Mouse (Mus musculus): ENCODE measurements around the gene Coil.
A peak's percentile ranks its signal among the peaks of the same experiment; 100 is the strongest.

The Coil gene

GRCm38 (mm10) chr11:88970202-88970732 is at the start of gene Coil:
Gene Coil (plus strand): TSS chr11:88970252.
- peak; percentile 47 for DNase-seq (ENCODE audit: low spot score)

DNA sequence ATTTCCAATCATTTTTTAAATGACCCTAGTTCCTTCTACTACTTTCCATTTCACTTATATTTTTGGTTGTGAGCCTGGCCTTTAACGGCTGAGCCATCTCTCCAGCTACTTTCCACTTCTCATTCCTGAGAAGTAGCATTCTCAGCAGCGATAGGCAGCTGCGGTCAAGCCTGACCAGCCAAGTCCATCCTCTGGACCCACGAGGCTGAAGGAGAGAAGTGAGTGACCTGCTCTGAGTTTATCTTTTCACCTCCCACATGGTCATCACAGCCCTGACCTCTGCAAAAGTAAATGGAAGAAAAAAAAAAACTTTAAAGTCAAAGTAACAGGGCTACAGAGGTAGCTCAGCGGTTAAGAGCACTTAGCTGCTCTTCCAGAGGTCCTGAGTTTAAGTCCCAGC is 43.5 kb upstream of the Coil start:
- DNase-seq (ENCODE audit: low spot score): no peak

- DNase-seq (ENCODE audit: low spot score): no peak
These were observed 38.1 kb upstream of the Coil start for GRCm38 (mm10) chr11:88931692-88932530.

GRCm38 (mm10) chr11:88933030-88933429 is 37.0 kb upstream of the Coil start:
- no peak for DNase-seq (ENCODE audit: low spot score)

DNA sequence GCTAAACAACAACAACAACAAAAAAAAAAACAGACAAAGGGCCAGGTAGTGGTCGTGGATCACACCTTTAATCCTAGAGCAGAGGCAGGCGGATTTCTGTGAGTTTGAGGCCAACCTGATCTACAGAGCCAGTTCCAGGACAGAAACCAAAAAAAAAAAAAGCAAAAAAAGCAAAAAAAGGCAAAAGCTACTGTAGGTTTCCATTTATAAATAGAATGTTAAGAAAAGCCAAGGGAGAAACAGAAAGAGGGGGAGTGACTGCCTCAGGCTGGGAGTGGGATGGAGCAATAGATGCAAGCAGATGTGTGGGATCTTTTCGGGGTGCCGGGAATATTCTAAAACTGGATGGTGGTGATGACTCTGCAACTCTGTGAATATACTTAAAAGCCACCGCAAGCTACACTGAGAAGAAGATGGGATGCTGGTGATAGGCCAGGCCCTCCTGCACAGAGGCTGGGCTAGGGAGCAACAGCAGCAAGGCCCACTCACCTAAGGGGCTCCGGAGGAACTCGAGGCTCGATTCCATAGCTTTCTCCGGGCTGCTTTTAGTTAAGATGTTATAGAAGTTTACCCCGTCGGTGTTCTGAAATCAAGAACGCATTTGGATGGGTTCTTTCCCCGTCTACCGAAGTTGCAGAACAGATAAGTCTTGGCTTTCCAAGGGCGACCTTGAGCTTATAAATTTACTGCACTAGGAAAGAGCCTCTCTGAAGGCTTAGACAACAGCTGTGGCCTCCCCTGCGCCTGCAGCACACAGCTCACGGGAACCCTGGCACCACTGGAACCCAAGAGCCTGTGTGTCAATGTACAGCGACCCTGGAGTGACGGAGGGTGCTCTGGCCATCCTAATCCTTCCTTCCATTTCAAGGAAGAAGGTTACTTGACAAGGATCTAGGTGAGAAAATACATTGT is 35.7 kb upstream of the Coil start:
- DNase-seq (ENCODE audit: low spot score): no peak

GRCm38 (mm10) chr11:88937886-88938285 is 32.2 kb upstream of the Coil start:
- no peak for DNase-seq (ENCODE audit: low spot score)

DNA sequence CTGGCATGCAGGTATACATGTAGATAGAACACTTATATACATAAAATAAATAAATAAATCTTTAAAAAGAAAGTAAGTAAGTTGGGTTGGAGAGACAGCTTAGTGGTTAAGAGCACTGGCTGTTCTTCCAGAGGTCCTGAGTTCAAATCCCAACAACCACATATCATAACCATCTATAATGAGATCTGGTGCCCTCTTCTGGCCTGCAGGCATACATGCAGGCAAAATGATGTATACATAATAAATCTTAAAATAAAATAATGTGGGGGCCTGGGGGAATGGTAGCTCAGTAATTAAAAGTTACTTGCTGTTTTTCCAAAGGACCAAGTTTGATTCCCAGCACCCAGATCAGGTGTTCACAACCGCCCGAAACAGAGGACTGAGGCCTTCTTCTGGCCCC is 31.3 kb upstream of the Coil start:
- DNase-seq (ENCODE audit: low spot score): no peak

GRCm38 (mm10) chr11:88939634-88940033 is 30.4 kb upstream of the Coil start:
- DNase-seq (ENCODE audit: low spot score): no peak

GRCm38 (mm10) chr11:88941489-88941888 is 28.6 kb upstream of the Coil start:
- DNase-seq (ENCODE audit: low spot score): no peak

GRCm38 (mm10) chr11:88945971-88946585 is 24.0 kb upstream of the Coil start:
- DNase-seq (ENCODE audit: low spot score): no peak

- DNase-seq (ENCODE audit: low spot score): no peak
These were observed 21.2 kb upstream of the Coil start for GRCm38 (mm10) chr11:88948896-88949295.

DNA sequence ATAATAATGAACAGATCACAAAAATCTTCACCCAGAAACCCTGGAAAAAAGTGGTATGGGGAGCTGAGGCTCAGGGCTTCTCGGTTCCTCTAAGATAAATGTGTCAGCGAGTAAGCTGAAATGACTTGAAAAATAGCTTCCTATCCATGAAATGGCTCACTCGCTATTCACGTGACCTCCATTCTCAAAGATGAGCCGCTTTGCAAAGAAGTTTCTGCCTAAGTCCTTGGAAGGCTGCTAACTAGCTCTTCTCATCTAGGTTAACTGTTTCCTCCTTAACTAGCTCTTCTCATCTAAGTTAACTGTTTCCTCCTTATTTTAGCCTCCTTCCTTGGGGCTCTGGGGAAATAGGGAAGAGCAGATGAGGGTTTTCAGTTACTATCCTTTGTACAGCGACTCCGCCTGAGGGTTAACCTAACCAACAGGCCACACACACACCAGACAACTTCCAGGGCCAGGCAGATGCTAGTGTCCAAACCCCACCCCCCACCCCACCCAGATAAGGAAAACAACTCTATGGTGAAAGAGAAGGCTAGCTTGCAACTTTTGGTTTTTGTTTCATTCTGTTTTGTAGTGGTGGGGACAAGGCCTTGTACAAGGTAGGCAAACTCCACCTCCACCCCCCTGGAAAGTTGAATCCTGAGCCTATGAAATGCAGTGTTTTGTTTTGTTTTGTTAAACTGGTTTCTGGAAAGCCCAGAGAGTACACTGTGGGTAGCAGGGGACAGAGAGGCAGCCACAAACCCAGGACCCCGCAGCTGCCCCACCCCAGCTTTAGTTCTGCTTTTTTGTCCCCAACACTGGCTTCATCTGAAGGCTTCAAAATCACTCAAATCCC is 20.0 kb upstream of the Coil start:
- DNase-seq (ENCODE audit: low spot score): no peak

- DNase-seq (ENCODE audit: low spot score): no peak
These were observed 19.3 kb upstream of the Coil start for GRCm38 (mm10) chr11:88950640-88951250.

GRCm38 (mm10) chr11:88951576-88951975 is 18.5 kb upstream of the Coil start:
- DNase-seq (ENCODE audit: low spot score): no peak

GRCm38 (mm10) chr11:88952117-88952516 is 17.9 kb upstream of the Coil start:
- no peak for DNase-seq (ENCODE audit: low spot score)

DNA sequence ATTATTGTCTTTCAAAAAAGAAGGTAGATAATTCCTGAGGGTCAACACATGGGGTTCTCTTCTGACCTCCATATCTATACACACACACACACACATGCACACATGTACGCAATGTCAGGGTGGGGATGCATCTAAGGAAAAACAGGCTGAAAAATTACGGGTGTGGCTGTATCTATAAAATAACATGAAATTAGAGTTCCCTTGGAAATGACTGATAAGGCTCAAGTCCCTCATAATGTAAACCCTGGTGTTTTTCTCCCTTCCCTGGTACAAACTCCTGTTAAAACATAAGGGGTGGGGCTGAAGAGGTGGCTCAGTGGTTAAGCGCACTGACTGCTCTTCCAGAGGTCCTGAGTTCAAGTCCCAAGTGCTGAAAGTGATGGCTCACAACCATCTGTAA is 16.5 kb upstream of the Coil start:
- no peak for DNase-seq (ENCODE audit: low spot score)

DNA sequence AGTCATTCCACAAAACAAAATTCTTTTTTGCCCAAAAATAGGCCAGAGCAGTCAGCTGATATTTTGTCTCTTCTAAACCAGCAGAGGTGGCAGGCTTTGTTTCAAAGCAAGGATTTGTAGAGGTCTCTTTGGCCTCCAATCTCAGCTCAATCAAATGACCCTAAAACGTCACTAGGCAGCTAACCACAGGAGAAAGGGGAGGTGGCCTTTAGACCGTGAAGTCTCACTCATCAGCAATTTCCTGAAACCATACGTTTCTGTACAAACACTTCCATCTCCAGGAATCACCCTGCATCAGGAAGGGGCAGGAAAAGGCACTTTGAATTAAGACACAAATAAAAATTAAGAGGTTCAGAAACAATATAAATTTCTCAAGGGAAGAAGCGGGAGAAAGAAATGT is 15.2 kb upstream of the Coil start:
- DNase-seq (ENCODE audit: low spot score): peak; percentile 61

GRCm38 (mm10) chr11:88955217-88955969 is 14.7 kb upstream of the Coil start, which contains the start of gene Scpep1:
Gene Scpep1 (minus strand): TSS chr11:88955465.
- DNase-seq (ENCODE audit: low spot score): peak; percentile 96

GRCm38 (mm10) chr11:88958851-88959250 is 11.2 kb upstream of the Coil start:
- DNase-seq (ENCODE audit: low spot score): no peak

DNA sequence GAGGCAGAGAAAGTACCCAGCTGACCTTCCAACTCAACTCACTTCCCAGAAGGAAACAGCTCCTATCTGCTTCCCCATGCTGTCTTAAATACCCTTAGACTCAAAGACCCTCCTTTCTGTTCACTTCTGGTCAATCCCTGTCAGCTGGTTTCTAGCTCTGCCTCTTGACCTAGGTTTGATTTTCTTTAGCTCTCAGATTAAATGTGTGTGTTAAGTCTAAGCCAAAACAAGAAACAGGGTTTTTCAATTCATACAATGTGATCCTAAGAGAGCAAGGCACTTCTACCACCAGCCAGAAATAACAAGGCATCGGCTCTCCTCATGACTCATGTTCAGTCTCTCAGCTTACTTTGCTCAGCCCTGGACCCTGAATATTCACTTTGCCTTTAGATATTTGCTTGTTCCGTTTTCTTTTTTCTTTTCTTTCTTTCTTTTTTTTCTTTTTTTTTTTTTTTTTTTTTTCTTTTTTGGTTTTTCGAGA is 3.1 kb upstream of the Coil start, which contains the start of gene Elobl:
TSS of gene Elobl (minus strand) at position 51 of the 481 bp plus-strand sequence.
- DNase-seq (ENCODE audit: low spot score): peak; percentile 26

All from adipocyte (in vitro differentiated cells).